Mouse (Mus musculus): ENCODE results near the gene Gm11032.

- TF ChIP-seq CTCF (IDR thresholded peaks at IDR 0.05; ENCODE audit: low read depth, low read length) (no peak), POLR2AphosphoS5 (IDR thresholded peaks at IDR 0.05; ENCODE audit: insufficient replicate concordance, low read depth, low read length) (no peak), TAL1 (conservative IDR thresholded peaks at IDR 0.05; ENCODE audit: low read depth, low read length) (no peak), GATA1 (IDR thresholded peaks at IDR 0.05; ENCODE audit: borderline replicate concordance, low read length) (no peak), GATA2 (IDR thresholded peaks at IDR 0.05; ENCODE audit: borderline replicate concordance, low read depth, low read length) (no peak)
These were observed 14.5 kb upstream of the Gm11032 start for GRCm38 (mm10) chr11:4605414-4605813.
